Mouse (Mus musculus) spleen, adult 2 months (tissue): ENCODE results near the gene Clasp2. TPM values are rescaled to one million over a fixed set of nuclear protein-coding genes. Genes with fewer than 3 reads are reported as not detected.

ENCODE experiments used
- DNase-seq, 2 experiments: peaks; one replicate each; pipeline versions ENCODE4 v3.0.0 to v3.0.0-alpha.2; 2012 to 2021; ENCODE audit warnings: low spot score in 2 of 2, low read depth in 1 of 2
- H3K27ac ChIP-seq: fragments of 200-500 bp; 2 replicates; pipeline ENCODE4 v1.5.1; 2012; ENCODE audit warnings: low read length, inconsistent platforms; ENCODE audit not compliant: insufficient read depth
- H3K27me3 ChIP-seq: fragments of 200-500 bp; 2 replicates; pipeline ENCODE4 v1.6.1; 2012; ENCODE audit warnings: mild to moderate bottlenecking, moderate library complexity, low read length, inconsistent platforms; ENCODE audit not compliant: control insufficient read depth, insufficient read depth
- H3K36me3 ChIP-seq: fragments of 200-500 bp; 2 replicates; pipeline ENCODE4 v1.6.1; 2012; ENCODE audit warnings: mild to moderate bottlenecking, low read length, inconsistent platforms; ENCODE audit not compliant: control insufficient read depth, insufficient read depth
- H3K4me1 ChIP-seq: fragments of 200-500 bp; 2 replicates; pipeline ENCODE4 v1.6.1; 2011; ENCODE audit warnings: inconsistent platforms; ENCODE audit not compliant: control insufficient read depth, insufficient read depth, insufficient read length
- H3K4me3 ChIP-seq: fragments of 200-500 bp; 2 replicates; pipeline ENCODE4 v1.5.1; 2011; ENCODE audit warnings: mild to moderate bottlenecking, inconsistent platforms; ENCODE audit not compliant: insufficient read depth, insufficient read length; ENCODE audit errors: extremely low read depth
- CTCF ChIP-seq: fragments of 200-500 bp; IDR thresholded peaks from 2 replicates; pipeline ENCODE4 v1.5.1; 2011; ENCODE audit warnings: mild to moderate bottlenecking, inconsistent platforms; ENCODE audit not compliant: insufficient read depth, insufficient read length, insufficient replicate concordance; ENCODE audit errors: extremely low read depth
- POLR2A ChIP-seq: fragments of 200-500 bp; IDR thresholded peaks from 2 replicates; pipeline ENCODE4 v1.6.1; 2011; ENCODE audit warnings: low read depth, low read length, inconsistent platforms
- WGBS: fragments of 180-500 bp; shearing (Covaris S2); methylation state at CpG from one replicate; pipeline ENCODE4 v1.1.7; 2018; 5-methylcytosine and 5-hydroxymethylcytosine counted together
- polyA plus RNA-seq: library from polyadenylated mRNA; depleted of rRNA; stranded (reverse); fragments of >200 nt; gene quantifications from 2 replicates; pipeline ENCODE4 v1.2.3, GENCODE M21; 2012; rRNA removed

The Clasp2 gene
- 8.1 and 9.5 TPM in 2 replicates for polyA plus RNA-seq

DNA sequence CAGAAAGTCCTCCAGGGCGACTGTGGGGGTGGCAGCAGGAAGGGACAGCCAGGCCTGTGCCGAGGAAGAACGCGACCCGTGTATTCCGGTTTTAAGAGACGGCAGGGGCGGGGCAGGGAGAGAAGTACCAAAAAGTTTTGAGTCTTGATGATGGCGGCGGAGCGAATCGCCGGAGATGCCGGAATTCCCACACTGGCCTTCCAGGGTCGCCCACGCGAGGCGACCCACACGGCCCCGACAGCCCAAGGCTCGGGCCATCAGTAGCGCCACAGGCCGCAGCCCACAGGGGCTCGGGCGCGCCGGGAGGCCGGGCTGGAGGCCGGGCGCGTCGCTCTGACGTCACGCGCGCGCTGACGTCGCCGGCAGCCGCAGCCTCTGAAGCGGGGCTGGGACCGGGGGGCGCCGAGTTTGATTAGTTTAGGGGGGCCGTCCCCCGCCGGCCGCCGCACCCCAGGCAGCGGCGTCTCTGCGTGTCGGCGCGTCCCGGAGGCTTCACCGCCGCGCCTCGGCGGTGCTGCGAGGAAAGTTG is at the start of gene Clasp2:
Clasp2 (plus strand) TSS at position 366 of the 529 bp plus-strand sequence.
- Histone ChIP-seq H3K4me3 (peak within 1 kb of the TSS; percentile 99), H3K27me3 (no peaks in the 10 kb centered on the region), H3K4me1 (peaks cover 2% of the 10 kb centered on the region; the same call in 1 of the 2 replicates), H3K27ac (peak within 1 kb of the TSS; percentile 90), H3K36me3 (no peaks in the 10 kb centered on the region)
- no peak for TF ChIP-seq CTCF
- TF ChIP-seq POLR2A: peak; percentile 57
- WGBS: under 1% methylated on average over 63 of the region's 63 CpGs
- peak; percentile 48 to 69 for DNase-seq

GRCm38 (mm10) chr9:113701441-113702160 is 39.7 kb upstream of the Clasp2 start:
- no peaks in the 10 kb centered on the region for H3K27me3 ChIP-seq
- no peak overlapping the region for H3K27ac ChIP-seq
- H3K36me3 ChIP-seq: peaks cover 7% of the 10 kb centered on the region
- H3K4me3 ChIP-seq: no peak overlapping the region
- DNase-seq: no peak
- 81% methylated on average over 5 of the region's 5 CpGs for WGBS
- peaks cover 24% of the 10 kb centered on the region for H3K4me1 ChIP-seq
- no peak for TF ChIP-seq CTCF

DNA sequence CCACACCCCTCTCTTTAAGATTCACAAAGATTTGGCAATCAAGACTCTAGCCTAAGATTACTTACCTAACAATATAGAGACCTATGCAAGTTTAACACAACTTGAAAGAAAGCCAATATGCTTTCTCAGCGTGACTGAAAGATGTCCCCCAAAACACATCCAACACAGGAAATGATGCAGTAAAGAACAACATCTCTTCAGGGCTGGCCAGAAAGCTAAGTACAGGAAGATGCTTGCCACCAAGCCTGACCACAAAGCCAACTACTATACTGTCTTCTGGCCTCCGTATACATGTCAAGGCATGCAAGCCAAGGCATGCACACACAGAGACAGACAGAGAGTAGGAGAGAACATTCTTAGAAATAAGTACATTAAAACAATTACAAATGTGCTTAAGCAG is 35.2 kb upstream of the Clasp2 start:
- Histone ChIP-seq H3K36me3 (no peaks in the 10 kb centered on the region; the same call in 1 of the 2 replicates), H3K27me3 (no peaks in the 10 kb centered on the region), H3K4me3 (peak overlapping the region; percentile 22; the same call in 1 of the 2 replicates), H3K4me1 (peaks cover 27% of the 10 kb centered on the region; the same call in 1 of the 2 replicates), H3K27ac (no peak overlapping the region)
- TF ChIP-seq CTCF (no peak), POLR2A (no peak)
- WGBS: 9% methylated on average over 2 of the region's 2 CpGs
- peak in 1 of 2 experiments; percentile 15 for DNase-seq

DNA sequence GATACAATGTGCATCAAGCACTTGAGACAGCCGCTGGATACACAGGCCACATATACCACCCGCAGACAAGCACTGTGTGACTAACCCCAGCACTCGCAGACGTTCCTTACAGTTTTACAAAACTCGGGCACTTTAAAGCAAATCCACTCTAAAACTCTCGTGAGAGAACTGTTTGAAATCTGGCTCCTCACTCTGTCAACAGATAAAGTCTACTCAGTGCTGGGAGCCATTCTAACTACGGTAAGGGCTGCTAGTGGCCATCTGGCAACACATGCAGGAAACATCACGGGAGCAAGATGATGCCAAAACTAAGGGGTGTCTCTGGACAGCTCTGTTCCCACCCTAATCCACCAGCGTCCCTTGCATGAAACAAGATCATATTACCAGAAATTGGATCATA is 34.4 kb upstream of the Clasp2 start:
- 13% methylated on average over 9 of the region's 9 CpGs for WGBS
- Histone ChIP-seq H3K36me3 (no peaks in the 10 kb centered on the region; the same call in 1 of the 2 replicates), H3K4me3 (peak overlapping the region; percentile 84), H3K4me1 (peaks cover 27% of the 10 kb centered on the region; the same call in 1 of the 2 replicates), H3K27ac (no peak overlapping the region), H3K27me3 (no peaks in the 10 kb centered on the region)
- no peak for DNase-seq
- TF ChIP-seq POLR2A (no peak), CTCF (no peak)

DNA sequence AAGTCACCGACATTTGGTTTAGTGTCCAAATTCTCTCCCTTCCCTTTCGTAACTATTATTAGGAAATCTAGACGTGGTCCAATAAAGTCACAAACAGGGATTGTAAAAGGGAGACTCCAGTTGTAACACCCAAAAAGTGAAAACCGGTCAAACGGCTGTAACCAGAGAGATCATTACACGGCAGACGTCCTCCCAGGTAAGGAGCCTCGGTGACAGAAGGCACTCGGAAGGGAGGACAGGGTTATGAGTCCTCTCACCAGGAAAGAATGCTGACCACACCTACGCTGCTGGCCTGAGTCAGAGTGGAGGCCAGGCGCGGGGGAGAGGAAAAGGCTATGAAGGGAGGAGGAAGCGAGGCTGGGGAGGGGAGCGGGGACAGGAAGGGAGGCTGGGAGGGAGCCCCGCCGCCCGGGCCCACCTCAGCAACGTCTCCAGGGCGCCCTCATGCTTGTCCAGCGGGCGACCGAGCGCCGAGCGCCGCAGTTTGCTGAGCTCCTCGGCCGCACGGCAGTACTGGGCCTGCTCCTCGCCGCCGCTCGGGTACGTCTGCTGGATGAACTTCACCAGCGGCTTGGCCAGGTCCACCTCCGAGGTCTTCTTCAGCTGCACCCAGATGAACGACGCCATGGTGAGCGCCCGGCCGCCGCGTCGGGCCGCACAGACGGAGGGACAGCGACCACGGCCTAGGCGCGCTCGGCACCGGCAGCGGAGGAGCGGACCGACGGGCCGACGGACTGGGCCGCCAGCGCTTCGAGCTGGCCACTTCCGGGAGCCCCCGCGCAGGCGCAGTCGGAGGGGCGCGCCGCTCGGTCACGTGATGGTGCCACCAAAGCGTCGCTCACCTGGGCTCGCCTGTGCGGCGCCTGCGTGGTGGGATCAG is 33.6 kb upstream of the Clasp2 start, which contains the start of gene Pdcd6ip:
Pdcd6ip (minus strand) TSS at position 779 of the 880 bp plus-strand sequence.
- Histone ChIP-seq H3K4me1 (peaks cover 24% of the 10 kb centered on the region; the same call in 1 of the 2 replicates), H3K4me3 (peak within 1 kb of the TSS; percentile 84), H3K36me3 (no peaks in the 10 kb centered on the region; the same call in 1 of the 2 replicates), H3K27ac (peak within 1 kb of the TSS; percentile 86), H3K27me3 (no peaks in the 10 kb centered on the region)
- TF ChIP-seq CTCF (no peak), POLR2A (peak; percentile 74)
- DNase-seq: peak; percentile 72 to 90
- WGBS: under 1% methylated on average over 76 of the region's 77 CpGs
